Mouse (Mus musculus) erythroblast, embryonic 14.5 days (primary cell): ENCODE results near the gene Prmt1.

Source experiments
- GATA1 ChIP-seq: IDR thresholded peaks from 2 replicates; pipeline ENCODE4 v1.6.1; 2012; ENCODE audit warnings: low read length, inconsistent platforms, mixed read lengths
- TAL1 ChIP-seq: IDR thresholded peaks from 3 replicates; pipeline ENCODE4 v1.6.1; 2012; ENCODE audit warnings: low read length, inconsistent platforms, mixed read lengths

DNA sequence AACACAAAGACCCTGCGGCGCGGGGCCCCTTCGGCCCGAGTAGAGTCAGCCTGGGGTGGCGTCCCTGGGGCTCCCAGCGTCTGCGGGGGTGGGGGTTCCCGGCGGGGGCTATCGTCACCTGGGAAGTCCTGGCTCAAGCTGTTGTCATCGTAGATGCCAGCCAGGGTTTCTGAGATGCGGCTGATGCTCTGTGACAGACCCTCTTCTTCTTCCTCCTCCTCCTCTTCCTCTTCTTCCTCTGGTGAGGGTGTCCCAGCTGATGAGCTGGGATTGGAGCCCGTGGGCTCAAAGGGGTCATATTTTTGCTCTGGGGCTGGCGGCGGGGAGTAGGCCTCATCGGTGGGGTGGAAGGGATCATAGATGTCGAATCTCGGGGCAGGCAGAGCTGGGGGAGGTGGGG, 22.0 kb upstream of the Prmt1 start:
- TF ChIP-seq TAL1 (no peak), GATA1 (no peak)
